Mouse (Mus musculus) liver, embryonic 16.5 days (tissue): ENCODE measurements around the gene Pcare. TPM values are rescaled to one million over a fixed set of nuclear protein-coding genes. Genes with fewer than 3 reads are reported as not detected.
A peak's percentile ranks its signal among the peaks of the same experiment; 100 is the strongest.
"Not testable (repeated sequence)": the region's sequence is repeated elsewhere in the genome, so short reads cannot be mapped to it uniquely, and the experiment has no call there.

ENCODE experiments used
- ATAC-seq: fragments of 200-750 bp; cut with Nextera tagmentation; 2 replicates; pipeline ENCODE4 v1.8.0; 2017; ENCODE audit warnings: low read depth, mild to moderate bottlenecking, moderate number of reproducible peaks, moderate library complexity
- H3K27ac ChIP-seq: fragments of 300-500 bp; sonication (generic); 2 replicates; pipeline ENCODE4 v1.5.1; 2014; ENCODE audit warnings: mild to moderate bottlenecking, low read length
- H3K27me3 ChIP-seq: fragments of 300-500 bp; sonication (generic); 2 replicates; pipeline ENCODE4 v1.6.1; 2014; ENCODE audit warnings: low read depth, low read length, mixed read lengths; ENCODE audit not compliant: control insufficient read depth, insufficient read depth
- H3K36me3 ChIP-seq: fragments of 300-500 bp; sonication (generic); 2 replicates; pipeline ENCODE4 v1.6.1; 2014; ENCODE audit warnings: mild to moderate bottlenecking; ENCODE audit not compliant: control insufficient read depth, insufficient read depth
- H3K4me1 ChIP-seq: fragments of 300-500 bp; sonication (generic); 2 replicates; pipeline ENCODE4 v1.6.1; 2014; ENCODE audit warnings: low read depth, low read length, mixed read lengths; ENCODE audit not compliant: control insufficient read depth
- H3K4me2 ChIP-seq: fragments of 300-500 bp; sonication (generic); 2 replicates; pipeline ENCODE4 v1.6.1; 2014; ENCODE audit warnings: low read depth, low read length, mixed read lengths
- H3K4me3 ChIP-seq: fragments of 300-500 bp; sonication (generic); 2 replicates; pipeline ENCODE4 v1.5.1; 2014; ENCODE audit warnings: low read depth, mild to moderate bottlenecking, low read length
- H3K9ac ChIP-seq: fragments of 300-500 bp; sonication (generic); 2 replicates; pipeline ENCODE4 v1.6.1; 2014; ENCODE audit warnings: low read depth, low read length
- H3K9me3 ChIP-seq: fragments of 300-500 bp; sonication (generic); replicated peaks from 2 replicates; pipeline ENCODE4 v1.6.1; 2016; ENCODE audit warnings: low read length; ENCODE audit not compliant: control insufficient read depth
- WGBS: fragments of 180-500 bp; shearing (Covaris S2); extraction: QIAGEN DNeasy Blood & Tissue Kit; methylation state at CpG from one replicate; pipeline ENCODE4 v1.1.7; 2014; ENCODE audit not compliant: insufficient replicate concordance; 5-methylcytosine and 5-hydroxymethylcytosine counted together
- polyA plus RNA-seq: library from polyadenylated mRNA; unstranded; fragments of >200 nt; fragmentation: Nextera tagmentation; extraction: Ambion mirVana; gene quantifications from 2 replicates; pipeline ENCODE4 v1.2.1, GENCODE M21; 2015

The Pcare gene
- polyA plus RNA-seq, 1 experiment from 2014 or later = 0.02 TPM

DNA sequence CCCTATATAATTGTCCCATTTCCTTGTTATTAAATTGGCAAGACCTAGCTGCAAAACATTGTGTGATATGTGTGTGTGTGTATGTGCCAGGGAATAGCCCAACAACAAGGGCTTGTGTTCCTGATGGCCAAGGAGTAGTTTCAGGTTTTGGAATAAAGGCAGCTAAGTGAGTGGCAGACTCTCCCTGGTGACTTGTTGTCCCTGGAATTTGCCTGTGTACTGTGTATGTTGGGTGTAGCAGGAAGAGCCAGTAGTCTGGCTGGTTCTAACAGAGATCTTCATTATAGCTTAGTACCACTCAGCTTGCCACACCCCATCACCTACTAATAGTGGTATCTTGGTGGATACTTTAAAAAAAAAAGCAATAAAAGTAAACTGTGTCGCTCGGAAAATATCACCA, 27.8 kb upstream of the Pcare start:
- 77% methylated on average over 2 of the region's 2 CpGs for WGBS
- ATAC-seq = no peak

DNA sequence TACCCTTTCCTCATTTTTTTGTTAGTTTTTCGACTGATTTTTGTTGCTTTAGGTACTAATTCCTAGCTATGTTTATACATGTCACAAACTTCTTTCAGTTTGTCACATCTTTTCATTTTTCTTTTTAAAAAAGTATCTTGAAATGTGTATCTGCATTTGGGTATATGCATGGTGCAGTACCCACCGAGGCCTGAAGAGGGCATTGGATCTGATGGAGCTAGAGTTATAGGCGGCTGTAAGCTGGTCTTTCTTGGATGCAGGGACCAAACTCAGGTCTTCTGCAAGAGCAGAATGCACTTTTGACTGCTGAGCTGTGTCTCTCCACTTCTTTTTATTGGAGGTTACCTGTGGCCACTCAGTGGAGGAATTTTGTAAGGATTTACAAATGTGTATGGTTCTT, 26.0 kb upstream of the Pcare start:
- no peaks in the 10 kb centered on the region for H3K9me3 ChIP-seq
- no peak overlapping the region for H3K9ac ChIP-seq
- no peak overlapping the region for H3K4me2 ChIP-seq
- no peak overlapping the region for H3K27ac ChIP-seq
- H3K36me3 ChIP-seq = no peaks in the 10 kb centered on the region
- 61% methylated on average over 3 of the region's 3 CpGs for WGBS
- peaks cover 22% of the 10 kb centered on the region for H3K27me3 ChIP-seq
- no peaks in the 10 kb centered on the region for H3K4me1 ChIP-seq
- ATAC-seq = no peak
- H3K4me3 ChIP-seq = no peak overlapping the region

More for the DNA sequence above, 27.8 kb upstream of the Pcare start:
- H3K27me3 ChIP-seq = peaks cover 22% of the 10 kb centered on the region
- no peaks in the 10 kb centered on the region for H3K9me3 ChIP-seq
- no peak overlapping the region for H3K9ac ChIP-seq
- no peaks in the 10 kb centered on the region for H3K4me1 ChIP-seq
- no peaks in the 10 kb centered on the region for H3K36me3 ChIP-seq
- no peak overlapping the region for H3K27ac ChIP-seq
- no peak overlapping the region for H3K4me2 ChIP-seq
- H3K4me3 ChIP-seq = no peak overlapping the region

DNA sequence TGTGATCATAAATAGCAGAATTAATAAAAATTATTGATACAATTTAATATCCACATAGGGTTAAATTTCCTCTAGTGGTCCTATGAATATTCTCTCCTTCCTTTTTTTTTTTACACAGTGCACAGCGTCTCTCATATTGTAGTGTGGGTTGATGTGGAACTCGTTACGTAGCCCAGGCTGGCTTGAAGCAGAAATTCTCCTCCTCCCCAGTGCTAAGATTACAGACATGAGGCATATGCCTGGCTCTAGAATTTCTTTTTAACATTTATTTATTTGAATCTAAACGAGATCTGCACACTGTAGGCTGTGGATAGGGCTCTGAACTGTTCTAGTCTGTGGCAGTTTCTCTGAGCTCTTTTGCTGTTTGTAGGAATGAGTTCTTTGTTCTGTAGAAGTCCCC, 22.6 kb upstream of the Pcare start:
- Histone ChIP-seq H3K9ac (no peak overlapping the region), H3K27me3 (no peaks in the 10 kb centered on the region), H3K4me1 (no peaks in the 10 kb centered on the region), H3K36me3 (no peaks in the 10 kb centered on the region), H3K27ac (no peak overlapping the region), H3K9me3 (no peaks in the 10 kb centered on the region), H3K4me3 (no peak overlapping the region), H3K4me2 (no peak overlapping the region)
- 55% methylated on average over 4 of the region's 4 CpGs for WGBS
- ATAC-seq = no peak

DNA sequence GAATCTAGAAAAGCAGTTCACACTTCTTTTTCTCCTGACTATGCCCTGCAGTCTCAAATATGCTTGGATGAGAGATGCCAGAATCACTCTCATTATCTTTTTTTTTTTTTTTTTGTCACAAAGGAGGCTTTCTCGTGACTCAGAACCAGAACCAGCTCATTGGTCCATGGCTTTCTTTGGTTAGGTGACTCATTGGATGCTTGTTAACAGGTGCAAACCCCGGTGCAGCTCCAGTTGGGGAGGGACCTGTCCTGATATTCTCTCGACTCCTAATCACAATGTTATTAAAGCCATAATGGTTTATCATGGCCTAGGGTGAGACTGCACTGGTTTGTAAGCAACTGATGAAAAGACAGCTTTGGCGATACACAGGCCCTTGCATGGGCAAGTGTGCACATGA, 21.5 kb upstream of the Pcare start:
- no peaks in the 10 kb centered on the region for H3K36me3 ChIP-seq
- no peak overlapping the region for H3K27ac ChIP-seq
- no peak overlapping the region for H3K4me2 ChIP-seq
- WGBS = 56% methylated on average over 4 of the region's 4 CpGs
- no peaks in the 10 kb centered on the region for H3K4me1 ChIP-seq
- ATAC-seq = no peak
- H3K9me3 ChIP-seq = no peaks in the 10 kb centered on the region
- no peaks in the 10 kb centered on the region for H3K27me3 ChIP-seq
- H3K4me3 ChIP-seq = no peak overlapping the region
- H3K9ac ChIP-seq = no peak overlapping the region

DNA sequence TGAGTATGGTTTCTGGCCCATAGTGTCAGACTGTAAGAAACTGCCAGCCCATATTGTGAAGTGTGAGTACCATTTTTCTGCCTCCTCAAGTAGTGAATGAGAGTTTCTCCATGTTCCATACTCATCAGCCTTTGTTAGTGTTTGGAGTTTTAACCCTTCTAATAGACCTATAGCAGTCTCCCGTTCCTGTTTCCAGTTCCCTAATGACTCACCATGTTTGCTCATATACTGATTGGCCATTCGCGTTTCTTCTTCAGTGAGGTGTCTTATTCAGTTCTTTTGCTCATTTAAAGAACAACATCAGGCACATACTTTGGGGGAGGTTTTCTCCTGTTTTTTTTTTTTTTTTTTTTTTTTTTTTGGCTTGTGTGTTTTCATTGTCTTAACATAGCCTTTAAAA, 18.0 kb upstream of the Pcare start:
- no peak overlapping the region for H3K4me2 ChIP-seq
- no peak for ATAC-seq
- H3K9me3 ChIP-seq = no peaks in the 10 kb centered on the region
- H3K27me3 ChIP-seq = no peaks in the 10 kb centered on the region
- no peak overlapping the region for H3K9ac ChIP-seq
- no peak overlapping the region for H3K4me3 ChIP-seq
- no peaks in the 10 kb centered on the region for H3K36me3 ChIP-seq
- no peak overlapping the region for H3K27ac ChIP-seq
- H3K4me1 ChIP-seq = no peaks in the 10 kb centered on the region
- WGBS = 70% methylated on average over 3 of the region's 3 CpGs

DNA sequence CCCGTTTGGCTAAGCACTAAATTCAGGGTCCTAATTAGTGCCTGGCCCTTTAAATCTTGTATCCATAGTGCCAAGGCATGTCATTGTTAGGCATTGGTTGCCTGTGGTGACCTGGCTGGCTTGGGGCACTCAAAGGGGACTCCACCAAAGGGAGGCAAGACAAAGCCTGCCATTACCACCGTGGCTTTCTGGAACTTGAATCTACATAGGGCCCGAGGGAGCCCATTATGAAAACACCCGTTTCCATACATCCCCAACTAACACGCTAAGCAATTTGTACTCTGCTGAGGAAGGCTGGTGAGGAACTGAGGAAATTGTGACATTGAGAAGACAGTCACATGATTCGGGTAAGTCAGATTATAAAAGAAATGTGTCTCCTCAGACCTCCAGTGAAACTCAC, 16.9 kb upstream of the Pcare start:
- H3K4me3 ChIP-seq = no peak overlapping the region
- H3K36me3 ChIP-seq = no peaks in the 10 kb centered on the region
- H3K27me3 ChIP-seq = no peaks in the 10 kb centered on the region
- H3K4me1 ChIP-seq = no peaks in the 10 kb centered on the region
- H3K9ac ChIP-seq = no peak overlapping the region
- no peak overlapping the region for H3K4me2 ChIP-seq
- no peaks in the 10 kb centered on the region for H3K9me3 ChIP-seq
- 50% methylated on average over 6 of the region's 6 CpGs for WGBS
- ATAC-seq = no peak
- no peak overlapping the region for H3K27ac ChIP-seq

DNA sequence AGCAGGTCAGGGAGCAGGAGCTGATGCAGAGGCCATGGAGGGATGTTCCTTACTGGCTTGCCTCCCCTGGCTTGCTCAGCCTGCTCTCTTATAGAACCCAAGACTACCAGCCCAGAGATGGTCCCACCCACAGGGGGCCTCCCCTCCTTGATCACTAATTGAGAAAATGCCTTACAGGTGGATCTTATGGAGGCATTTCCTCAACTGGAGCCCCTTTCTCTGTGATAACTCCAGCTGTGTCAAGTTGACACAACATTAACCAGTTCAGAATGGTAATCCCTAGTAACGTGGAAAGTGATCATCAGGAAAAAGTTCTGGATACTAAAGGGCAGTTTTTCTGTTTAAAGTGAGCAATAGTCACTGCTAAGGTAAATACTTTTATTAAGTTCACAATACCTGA, 15.5 kb upstream of the Pcare start, which contains the start of gene Clip4:
Gene Clip4, plus strand, starts transcription at position 301 of the 400 bp plus-strand sequence.
- H3K27ac ChIP-seq, H3K4me1 ChIP-seq, H3K4me2 ChIP-seq, H3K9ac ChIP-seq, H3K9me3 ChIP-seq, H3K27me3 ChIP-seq, ATAC-seq, H3K4me3 ChIP-seq, H3K36me3 ChIP-seq: not testable (repeated sequence)
- WGBS = 55% methylated on average over 1 of the region's 1 CpGs

DNA sequence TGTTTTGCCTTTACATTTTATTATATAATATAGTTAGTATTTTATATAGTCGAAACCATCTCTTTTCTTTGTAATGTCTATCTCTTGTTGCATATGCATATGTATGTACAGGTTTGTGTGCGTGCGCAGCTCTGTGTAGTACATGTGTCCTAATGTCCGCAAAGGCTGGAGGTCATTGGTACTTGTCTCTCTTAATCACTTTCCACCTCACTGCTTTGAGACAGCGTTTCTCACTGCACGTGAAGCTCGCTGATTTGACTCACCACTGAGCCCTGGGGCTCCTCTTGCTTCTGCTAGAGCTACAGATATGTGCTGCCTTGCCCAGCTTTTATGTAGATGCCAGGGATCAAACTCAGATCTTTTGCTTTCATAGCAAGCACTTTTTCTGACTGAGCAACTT, 7.8 kb upstream of the Pcare start:
- ATAC-seq = no peak
- Histone ChIP-seq H3K27ac (no peak overlapping the region), H3K9me3 (no peaks in the 10 kb centered on the region), H3K36me3 (no peaks in the 10 kb centered on the region), H3K4me1 (no peaks in the 10 kb centered on the region), H3K4me3 (no peak overlapping the region), H3K9ac (no peak overlapping the region), H3K27me3 (no peaks in the 10 kb centered on the region), H3K4me2 (no peak overlapping the region)
- 67% methylated on average over 7 of the region's 7 CpGs for WGBS

DNA sequence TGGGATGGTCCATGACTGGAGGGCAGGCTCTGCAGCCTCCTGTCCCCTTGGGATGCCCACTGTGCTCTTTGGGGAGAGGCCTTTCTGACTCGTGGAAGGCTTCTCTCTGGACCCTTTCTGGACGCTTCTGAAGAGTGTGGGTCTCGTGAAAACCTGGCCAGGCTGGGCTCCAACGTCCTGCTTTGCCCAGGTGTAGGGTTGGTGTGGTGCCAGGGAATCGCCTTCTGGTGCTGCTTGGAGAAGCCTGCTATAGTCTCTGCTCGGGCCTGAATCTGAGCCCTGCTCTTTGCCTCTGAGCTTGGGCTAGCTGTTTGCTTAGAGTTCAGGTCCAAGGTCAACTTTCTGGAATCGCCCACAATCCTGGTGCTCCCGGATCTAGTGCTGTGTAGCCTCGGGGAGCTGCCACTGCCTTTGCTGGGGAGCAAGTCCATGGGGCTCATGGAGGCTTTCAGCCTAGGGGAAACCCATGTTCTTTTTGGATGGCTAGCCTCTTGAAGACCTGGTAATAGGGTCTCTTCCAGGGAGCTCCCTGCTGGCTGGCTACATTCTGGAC, 3.0 kb downstream of the Pcare start:
- no peak overlapping the region for H3K9ac ChIP-seq
- H3K4me2 ChIP-seq = no peak overlapping the region
- 48% methylated on average over 9 of the region's 9 CpGs for WGBS
- H3K9me3 ChIP-seq = no peaks in the 10 kb centered on the region
- no peaks in the 10 kb centered on the region for H3K27me3 ChIP-seq
- no peaks in the 10 kb centered on the region for H3K36me3 ChIP-seq
- no peak overlapping the region for H3K4me3 ChIP-seq
- H3K27ac ChIP-seq = no peak overlapping the region
- ATAC-seq = peak; percentile 51; the same call in 1 of the 2 replicates
- H3K4me1 ChIP-seq = no peaks in the 10 kb centered on the region
